ENCODE assay signal across 20 mouse cellular contexts in the genomic region with DNA sequence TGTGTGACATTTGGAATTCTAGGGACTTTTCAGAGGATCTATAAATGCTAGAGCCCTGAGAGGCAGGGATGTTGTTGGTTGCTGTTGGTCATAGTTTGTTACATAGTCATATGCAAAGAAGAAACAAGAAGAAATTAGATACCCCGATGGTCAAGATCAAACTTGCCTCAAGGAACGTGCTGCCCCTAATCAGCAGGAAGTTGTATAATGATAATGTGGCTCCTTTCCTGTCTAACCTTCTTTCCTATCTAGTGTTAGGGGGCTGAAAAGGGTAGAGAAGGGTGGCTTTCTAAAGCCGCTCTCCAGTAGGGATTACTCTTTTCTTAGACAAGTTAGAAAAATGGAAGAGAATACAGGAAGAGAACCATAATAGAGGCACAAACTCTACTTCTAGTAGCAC. TPM values are rescaled to one million over a fixed set of nuclear protein-coding genes. Genes with fewer than 3 reads are reported as not detected.
DNase-seq lines count a peak whose midpoint lies in the region; TF ChIP-seq lines count a peak whose summit lies in the region.
"Had no signal": no experiment of that assay in that cellular context is flagged by ENCODE, and none has a peak within 500 bp of the region (broad histone marks: within the 10 kb centered on the region; RNA-seq: fewer than 3 reads in every experiment).

No protein-coding gene starts in this region.

- H3K79me2 ChIP-seq in MEL (ENCODE audit: control insufficient read depth, insufficient read depth, low read length, poor library complexity): no peaks in the 10 kb centered on the region

- peaks cover 7 to 9% of the 10 kb centered on the region in 2 experiments for H3K4me1 ChIP-seq in MEL (ENCODE audit: control insufficient read depth in 1 of 2, insufficient read depth in 2 of 2, low read length in 2 of 2)

- H3K27me3 ChIP-seq in MEL (ENCODE audit: control insufficient read depth in 1 of 2, insufficient read depth in 2 of 2, low read length in 2 of 2): no peaks in the 10 kb centered on the region
- H3K27me3 ChIP-seq: CH12.LX, Patski had no signal

- peak; percentile 44 to 48; a peak in 2 of 4 replicates for TF ChIP-seq EP300 in MEL (IDR thresholded peaks at IDR 0.05; ENCODE audit: low read depth in 1 of 2, low read length in 2 of 2)

- peaks cover 20% of the 10 kb centered on the region in 2 experiments for H3K36me3 ChIP-seq in MEL (ENCODE audit: control insufficient read depth in 1 of 2, insufficient read depth in 2 of 2, low read length in 2 of 2)

- no peaks in the 10 kb centered on the region for H3K9me3 ChIP-seq in MEL (replicated peaks; ENCODE audit: insufficient read depth, low read length)
- H3K9me3 ChIP-seq: G1E had no signal

- no peak for TF ChIP-seq POLR2A in MEL (IDR thresholded peaks at IDR 0.05; ENCODE audit: control insufficient read depth in 1 of 2, insufficient read depth in 1 of 2, low read depth in 1 of 2, low read length in 2 of 2, poor library complexity in 1 of 2)

- no peak overlapping the region for H3K9ac ChIP-seq in MEL (ENCODE audit: control insufficient read depth, low read depth, low read length, poor library complexity, severe bottlenecking)

- no peak overlapping the region for H3K4me3 ChIP-seq in MEL (ENCODE audit: control insufficient read depth in 1 of 2, insufficient read depth in 1 of 2, low read depth in 2 of 2, low read length in 2 of 2)

- no peak for TF ChIP-seq CTCF in MEL (IDR thresholded peaks at IDR 0.05 in 2 of 3, conservative IDR thresholded peaks at IDR 0.05 in 1 of 3; ENCODE audit: control insufficient read depth in 1 of 3, insufficient read depth in 1 of 3, low read depth in 2 of 3, low read length in 3 of 3, poor library complexity in 1 of 3, severe bottlenecking in 1 of 3)

- peak overlapping the region; percentile 9; the same call in 1 of the 2 replicates for H3K27ac ChIP-seq in MEL (ENCODE audit: control insufficient read depth, low read depth, low read length)

- TF ChIP-seq RAD21 in MEL (IDR thresholded peaks at IDR 0.05; ENCODE audit: low read depth, low read length): no peak

- no peak for DNase-seq in MEL (ENCODE audit: low read depth, low spot score)
- DNase-seq in spleen, adult 18-20 months: no peak
- DNase-seq: adrenal gland, adult 2 months; adrenal gland, adult 8-10 months; adrenal gland, postnatal 10 days; adrenal gland, postnatal 14 days; adrenal gland, postnatal 25 days; adrenal gland, postnatal 36 days; B cell, adult 2 months; cerebellum, adult 11 months; cerebellum, adult 11-12 months; cerebellum, adult 18-20 months; cerebellum, adult 2 months; cerebellum, adult 8-10 months had no signal

TF ChIP-seq in MEL, 35 proteins besides CTCF, POLR2A, EP300 and RAD21:
- TF ChIP-seq MAX (IDR thresholded peaks at IDR 0.05; ENCODE audit: low read length) (0 out of 2 replicates have a peak, but pooled peaks have one; percentile 19), KAT2A (conservative IDR thresholded peaks at IDR 0.05; ENCODE audit: low read depth, low read length) (no peak), SIN3A (IDR thresholded peaks at IDR 0.05; ENCODE audit: low read length) (0 out of 2 replicates have a peak, but pooled peaks have one; percentile 25), ETS1 (IDR thresholded peaks at IDR 0.05; ENCODE audit: low read depth, low read length) (no peak), MAZ (IDR thresholded peaks at IDR 0.05; ENCODE audit: low read depth, low read length) (no peak), TAL1 (IDR thresholded peaks at IDR 0.05; ENCODE audit: low read length) (no peak), POLR2AphosphoS2 (IDR thresholded peaks at IDR 0.05; ENCODE audit: low read length) (0 out of 2 replicates have a peak, but pooled peaks have one; percentile 29), ZNF384 (IDR thresholded peaks at IDR 0.05; ENCODE audit: low read depth, low read length) (no peak), USF2 (IDR thresholded peaks at IDR 0.05; ENCODE audit: borderline replicate concordance in 1 of 2, insufficient read depth in 1 of 2, low read depth in 1 of 2, low read length in 2 of 2) (no peak), TCF12 (IDR thresholded peaks at IDR 0.05; ENCODE audit: low read depth, low read length) (0 out of 2 replicates have a peak, but pooled peaks have one; percentile 25), RCOR1 (IDR thresholded peaks at IDR 0.05; ENCODE audit: low read depth, low read length) (no peak; the same call in 1 of the 2 replicates), MYC (IDR thresholded peaks at IDR 0.05; ENCODE audit: low read depth, low read length) (peak; percentile 44; the same call in 1 of the 2 replicates), USF1 (IDR thresholded peaks at IDR 0.05; ENCODE audit: low read depth, low read length) (no peak), GATA1 (IDR thresholded peaks at IDR 0.05; ENCODE audit: low read depth, low read length) (peak; percentile 66), BHLHE40 (IDR thresholded peaks at IDR 0.05; ENCODE audit: borderline replicate concordance, low read depth, low read length) (peak; percentile 88), ZC3H11A (IDR thresholded peaks at IDR 0.05; ENCODE audit: low read depth, low read length) (no peak), NELFE (IDR thresholded peaks at IDR 0.05; ENCODE audit: low read depth, low read length) (no peak)
TF ChIP-seq in MEL: peak in this region for 7.

RNA-seq across cellular contexts. Expression of a gene that starts 7.1 kb away (rescaled TPM):
- total RNA-seq in MEL (2012; rRNA removed): 10.0 and 10.1 TPM in 2 replicates
- 10 to 100 TPM in 1 of 2 experiments, not detected in 1; 18.8 TPM for polyA plus RNA-seq in MEL (2012; ENCODE audit: insufficient read depth in 1 of 2, insufficient read length in 2 of 2, low read depth in 1 of 2, low replicate concordance in 2 of 2, missing spikeins in 1 of 2)

RNA-seq across cellular contexts. Expression of a gene that starts 7.1 kb away (rescaled TPM):
- total RNA-seq in MEL (2012; rRNA removed): 30.1 and 32.4 TPM in 2 replicates
- polyA plus RNA-seq in MEL (2012; ENCODE audit: insufficient read depth in 1 of 2, insufficient read length in 2 of 2, low read depth in 1 of 2, low replicate concordance in 2 of 2, missing spikeins in 1 of 2): 10 to 100 TPM; 30.2 to 59.1 TPM

RNA-seq across cellular contexts. Expression of a gene that starts 36.3 kb away (rescaled TPM):
- not detected in 2 replicates for total RNA-seq in MEL (2012; rRNA removed)
- under 1 TPM in 1 of 2 experiments, not detected in 1; 0.04 TPM for polyA plus RNA-seq in MEL (2012; ENCODE audit: insufficient read depth in 1 of 2, insufficient read length in 2 of 2, low read depth in 1 of 2, low replicate concordance in 2 of 2, missing spikeins in 1 of 2)
- polyA plus RNA-seq: activated CD4-positive, CD25-positive, alpha-beta regulatory T cell, adult 4 months; C2C12; CD4-positive, CD25-positive, alpha-beta regulatory T cell, adult 4 months; Patski had no signal

RNA-seq across cellular contexts. Expression of a gene that starts 56.3 kb away (rescaled TPM):
- 7.7 and 8.0 TPM in 2 replicates for total RNA-seq in MEL (2012; rRNA removed)
- 1 to 10 TPM in 1 of 2 experiments, not detected in 1; 4.2 TPM for polyA plus RNA-seq in MEL (2012; ENCODE audit: insufficient read depth in 1 of 2, insufficient read length in 2 of 2, low read depth in 1 of 2, low replicate concordance in 2 of 2, missing spikeins in 1 of 2)
